Mouse (Mus musculus) CH12.LX (cell line): ENCODE data around the gene Chrne. TPM values are rescaled to one million over a fixed set of nuclear protein-coding genes. Genes with fewer than 3 reads are reported as not detected.

Experiments used
- DNase-seq: peaks from one replicate; pipeline ENCODE4 v3.0.0-alpha.2; 2013; ENCODE audit errors: extremely low read depth
- H3K27ac ChIP-seq: 2 replicates; pipeline ENCODE4 v1.5.1; 2012; ENCODE audit warnings: low read depth, mild to moderate bottlenecking, control low read depth, moderate library complexity; ENCODE audit not compliant: insufficient read depth
- H3K27me3 ChIP-seq: replicated peaks from 2 replicates; pipeline ENCODE3; 2012; ENCODE audit warnings: inconsistent platforms
- H3K36me3 ChIP-seq, 2 experiments: replicated peaks in 1 of 2; 2 replicates each; pipeline versions ENCODE3 to v1.6.1; 2012; ENCODE audit warnings: inconsistent platforms in 1 of 2, low read length in 1 of 2, mild to moderate bottlenecking in 1 of 2, mixed read lengths in 1 of 2, moderate library complexity in 1 of 2; ENCODE audit not compliant: control insufficient read depth in 1 of 2, insufficient read depth in 1 of 2
- H3K4me1 ChIP-seq, 2 experiments: 2 replicates each; pipeline ENCODE4 v1.6.1; 2012; ENCODE audit warnings: inconsistent platforms in 1 of 2, moderate library complexity in 1 of 2; ENCODE audit not compliant: insufficient read depth in 2 of 2, control insufficient read depth in 1 of 2
- H3K4me2 ChIP-seq: 2 replicates; pipeline ENCODE4 v1.6.1; 2012; ENCODE audit warnings: low read depth, mild to moderate bottlenecking, control low read depth; ENCODE audit not compliant: poor library complexity, insufficient read depth, severe bottlenecking
- H3K4me3 ChIP-seq, 3 experiments: fragments of 150-350 bp in 1 of 3; sonication (generic) in 1 of 3; replicated peaks in 1 of 3; 2 replicates each; pipeline versions ENCODE3 to v1.5.1; 2011 to 2012; ENCODE audit warnings: low read depth in 2 of 3, low read length in 2 of 3, mild to moderate bottlenecking in 2 of 3, moderate library complexity in 2 of 3, control low read depth in 1 of 3, improper control_type of control experiment in 1 of 3, inconsistent platforms in 1 of 3, mixed read lengths in 1 of 3; ENCODE audit not compliant: poor library complexity in 1 of 3
- H3K79me2 ChIP-seq: replicated peaks from 2 replicates; pipeline ENCODE4 v1.6.1; 2012; ENCODE audit warnings: mild to moderate bottlenecking, moderate library complexity; ENCODE audit not compliant: control insufficient read depth, poor library complexity, insufficient read depth, severe bottlenecking; ENCODE audit errors: extremely low read depth
- H3K9ac ChIP-seq: 2 replicates; pipeline ENCODE4 v1.6.1; 2012; ENCODE audit warnings: low read depth, mild to moderate bottlenecking, control low read depth, moderate library complexity; ENCODE audit not compliant: insufficient read depth
- H3K9me3 ChIP-seq: replicated peaks from 2 replicates; pipeline ENCODE3; 2012; ENCODE audit warnings: low read length, inconsistent platforms, mixed read lengths
- BHLHE40 ChIP-seq: IDR thresholded peaks from 2 replicates; pipeline ENCODE4 v1.6.1; 2011; ENCODE audit warnings: mild to moderate bottlenecking, low read depth, low read length, improper control_type of control experiment
- CHD1 ChIP-seq: IDR thresholded peaks from 2 replicates; pipeline ENCODE4 v1.6.1; 2012; ENCODE audit warnings: low read depth, low read length, improper control_type of control experiment, inconsistent platforms
- ELF1 ChIP-seq: IDR thresholded peaks from 2 replicates; pipeline ENCODE4 v1.6.1; 2014; ENCODE audit warnings: low read depth, mild to moderate bottlenecking, inconsistent platforms, low read length, improper control_type of control experiment
- EP300 ChIP-seq: IDR thresholded peaks from 2 replicates; pipeline ENCODE4 v1.6.1; 2011; ENCODE audit warnings: low read length, improper control_type of control experiment
- GABPA ChIP-seq: IDR thresholded peaks from 2 replicates; pipeline ENCODE4 v1.6.1; 2012; ENCODE audit warnings: low read depth, low read length, improper control_type of control experiment, inconsistent platforms; ENCODE audit not compliant: insufficient replicate concordance
- JUN ChIP-seq: IDR thresholded peaks from 2 replicates; pipeline ENCODE4 v1.6.1; 2011; ENCODE audit warnings: low read depth, mild to moderate bottlenecking, low read length, improper control_type of control experiment, moderate library complexity; ENCODE audit not compliant: insufficient read depth
- JUND ChIP-seq: conservative IDR thresholded peaks from 2 replicates; pipeline ENCODE4 v1.6.1; 2011; ENCODE audit warnings: low read depth, low read length, improper control_type of control experiment
- KAT2A ChIP-seq: IDR thresholded peaks from 2 replicates; pipeline ENCODE4 v1.6.1; 2012; ENCODE audit warnings: low read length, improper control_type of control experiment, inconsistent platforms; ENCODE audit not compliant: insufficient replicate concordance
- MAFK ChIP-seq: IDR thresholded peaks from 2 replicates; pipeline ENCODE4 v1.6.1; 2011; ENCODE audit warnings: low read length, improper control_type of control experiment; ENCODE audit not compliant: insufficient replicate concordance
- MAX ChIP-seq: IDR thresholded peaks from 2 replicates; pipeline ENCODE4 v1.6.1; 2011; ENCODE audit warnings: low read length, improper control_type of control experiment
- MYC ChIP-seq: IDR thresholded peaks from 2 replicates; pipeline ENCODE4 v1.6.1; 2011; ENCODE audit warnings: low read depth, mild to moderate bottlenecking, improper control_type of control experiment, low read length
- NELFE ChIP-seq: IDR thresholded peaks from 2 replicates; pipeline ENCODE4 v1.6.1; 2011; ENCODE audit warnings: low read depth, low read length, improper control_type of control experiment
- PAX5 ChIP-seq: IDR thresholded peaks from 2 replicates; pipeline ENCODE4 v1.6.1; 2012; ENCODE audit warnings: low read length, inconsistent platforms, mixed read lengths
- RAD21 ChIP-seq: IDR thresholded peaks from 2 replicates; pipeline ENCODE4 v1.6.1; 2011; ENCODE audit warnings: low read depth, mild to moderate bottlenecking, low read length, improper control_type of control experiment, moderate library complexity
- RCOR1 ChIP-seq: conservative IDR thresholded peaks from 2 replicates; pipeline ENCODE4 v1.6.1; 2012; ENCODE audit warnings: low read depth, mild to moderate bottlenecking, inconsistent platforms, low read length, improper control_type of control experiment
- SIN3A ChIP-seq: IDR thresholded peaks from 2 replicates; pipeline ENCODE4 v1.6.1; 2012; ENCODE audit warnings: low read length, improper control_type of control experiment, inconsistent platforms
- SMC3 ChIP-seq: IDR thresholded peaks from 2 replicates; pipeline ENCODE4 v1.6.1; 2011; ENCODE audit warnings: low read depth, low read length, improper control_type of control experiment
- TCF12 ChIP-seq: IDR thresholded peaks from 2 replicates; pipeline ENCODE4 v1.6.1; 2014; ENCODE audit warnings: low read depth, mild to moderate bottlenecking, inconsistent platforms, low read length, improper control_type of control experiment
- USF2 ChIP-seq: conservative IDR thresholded peaks from 2 replicates; pipeline ENCODE4 v1.6.1; 2011; ENCODE audit warnings: low read depth, low read length, improper control_type of control experiment
- ZMIZ1 ChIP-seq: IDR thresholded peaks from 2 replicates; pipeline ENCODE4 v1.6.1; 2012; ENCODE audit warnings: low read depth, mild to moderate bottlenecking, inconsistent platforms, low read length, improper control_type of control experiment
- ZNF384 ChIP-seq: IDR thresholded peaks from 2 replicates; pipeline ENCODE4 v1.6.1; 2012; ENCODE audit warnings: low read depth, low read length, improper control_type of control experiment, inconsistent platforms
- dilution Hi-C: fragments of 300-500 bp; cut with MboI; formaldehyde crosslinking; loops from 2 replicates; pipeline ENCODE4 v1.14.3; 2020; ENCODE audit warnings: low sequenced_read_pairs; ENCODE audit not compliant: extremely low pct_unique_long_range_greater_than_20kb, extremely low pct_ligation_motif_present
- in situ Hi-C: fragments of 300-500 bp; cut with MboI; formaldehyde crosslinking; loops from 3 replicates; pipeline ENCODE4 v1.14.3; 2019; ENCODE audit warnings: low sequenced_read_pairs, low pct_ligation_motif_present, low pct_unique_long_range_greater_than_20kb, mixed read lengths
- polyA plus RNA-seq: library from polyadenylated mRNA; unstranded; fragments of >175 nt; gene quantifications from 2 replicates; pipeline ENCODE4 v1.2.1, GENCODE M21; 2012; ENCODE audit warnings: low read depth; ENCODE audit not compliant: insufficient read length
- total RNA-seq, 2 experiments: library from RNA; depleted of rRNA; stranded (reverse); fragments of 300-350 nt in 1 of 2; fragments of >200 nt in 1 of 2; gene quantifications; 2 replicates each; pipeline ENCODE4 v1.2.3; 2012 to 2014

The Chrne gene
- total and polyA plus RNA-seq, 3 experiments: not detected

GRCm38 (mm10) chr11:70583775-70584174, 35.2 kb downstream of the Chrne start (continued):
- TF ChIP-seq MAX: peak; percentile 88
- TF ChIP-seq MAFK: no peak
- TF ChIP-seq, all 38 proteins: peak for 17

DNA sequence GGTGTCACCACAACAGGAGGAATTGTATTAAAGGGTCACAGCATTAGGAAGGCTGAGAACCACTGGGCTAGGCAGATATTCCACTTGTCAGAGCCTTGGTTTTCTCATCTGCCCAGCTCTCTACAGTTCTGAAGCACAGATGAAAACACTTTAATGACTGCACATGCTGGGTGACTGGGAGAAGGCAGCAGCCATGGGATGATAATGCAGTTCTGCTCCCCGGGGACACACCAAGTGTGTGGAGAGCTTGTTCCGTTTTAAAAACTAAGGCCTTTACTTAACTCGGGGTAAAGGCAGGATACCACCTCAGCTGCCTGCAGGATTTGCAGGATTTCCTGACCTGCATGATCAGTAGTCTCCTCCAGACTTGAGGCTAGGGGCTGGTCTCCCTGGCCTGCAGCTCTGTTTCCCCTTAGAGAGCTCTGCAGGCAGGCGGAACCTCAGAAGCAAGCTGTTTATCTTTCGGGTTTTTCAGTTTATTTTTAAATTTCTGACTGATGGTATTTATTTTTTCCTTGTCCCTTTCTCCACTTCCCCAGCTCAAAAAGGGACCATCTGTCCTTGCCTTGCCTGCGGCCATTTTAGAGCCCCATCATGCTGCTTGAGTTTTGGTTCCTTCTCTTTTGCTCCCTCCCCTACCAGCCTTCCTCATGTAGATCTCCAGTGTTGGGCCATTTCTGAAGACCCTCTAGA, 35.8 kb downstream of the Chrne start:
- H3K9me3 ChIP-seq: no peaks in the 10 kb centered on the region
- TF ChIP-seq ZMIZ1: no peak
- TF ChIP-seq RCOR1: 0 out of 2 replicates have a peak, but pooled peaks have one; percentile 38
- peaks cover 58 to 99% of the 10 kb centered on the region in 2 experiments for H3K4me1 ChIP-seq
- H3K4me3 ChIP-seq: no peak overlapping the region
- H3K36me3 ChIP-seq: peaks cover 0 to 24% of the 10 kb centered on the region in 2 experiments
- H3K27ac ChIP-seq: peak overlapping the region; percentile 63
- H3K27me3 ChIP-seq: no peaks in the 10 kb centered on the region
- in situ Hi-C loops: no loop called here
- peaks cover 11% of the 10 kb centered on the region for H3K79me2 ChIP-seq
- 0 out of 2 replicates have a peak overlapping the region, but pooled peaks have one; percentile 1 for H3K9ac ChIP-seq
- DNase-seq: no peak
- dilution Hi-C loops: no loop called here
- peak overlapping the region; percentile 24; the same call in 1 of the 2 replicates for H3K4me2 ChIP-seq

DNA sequence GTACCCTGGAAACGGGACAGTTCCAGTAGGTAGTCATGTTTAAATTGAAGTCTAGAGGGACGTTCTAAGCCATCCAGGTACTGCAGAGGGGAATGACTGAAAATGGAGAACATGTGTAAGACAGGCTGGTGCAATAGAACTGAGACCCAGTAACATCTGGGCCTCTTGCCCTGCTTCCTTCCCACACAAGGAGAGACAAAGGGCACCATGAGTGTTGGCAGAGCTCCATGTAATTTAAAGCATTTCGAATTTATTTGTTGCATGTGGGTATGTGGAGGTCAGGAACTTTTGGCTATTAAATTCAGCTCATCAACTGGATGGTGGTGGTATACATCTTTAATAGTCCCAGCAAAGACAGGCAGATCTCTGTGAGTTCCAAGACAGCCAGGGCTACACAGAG, 36.8 kb downstream of the Chrne start:
- dilution Hi-C loops: no loop called here
- no peak overlapping the region for H3K4me2 ChIP-seq
- H3K27me3 ChIP-seq: no peaks in the 10 kb centered on the region
- H3K79me2 ChIP-seq: peaks cover 14% of the 10 kb centered on the region
- H3K36me3 ChIP-seq: peaks cover 0 to 22% of the 10 kb centered on the region in 2 experiments
- no peaks in the 10 kb centered on the region for H3K9me3 ChIP-seq
- no peak for DNase-seq
- in situ Hi-C loops: no loop called here
- no peak overlapping the region for H3K9ac ChIP-seq
- peaks cover 49 to 99% of the 10 kb centered on the region in 2 experiments for H3K4me1 ChIP-seq
- TF ChIP-seq EP300: 0 out of 2 replicates have a peak, but pooled peaks have one; percentile 4
- TF ChIP-seq NELFE: no peak
- no peak overlapping the region for H3K4me3 ChIP-seq
- peak overlapping the region; percentile 63; the same call in 1 of the 2 replicates for H3K27ac ChIP-seq

DNA sequence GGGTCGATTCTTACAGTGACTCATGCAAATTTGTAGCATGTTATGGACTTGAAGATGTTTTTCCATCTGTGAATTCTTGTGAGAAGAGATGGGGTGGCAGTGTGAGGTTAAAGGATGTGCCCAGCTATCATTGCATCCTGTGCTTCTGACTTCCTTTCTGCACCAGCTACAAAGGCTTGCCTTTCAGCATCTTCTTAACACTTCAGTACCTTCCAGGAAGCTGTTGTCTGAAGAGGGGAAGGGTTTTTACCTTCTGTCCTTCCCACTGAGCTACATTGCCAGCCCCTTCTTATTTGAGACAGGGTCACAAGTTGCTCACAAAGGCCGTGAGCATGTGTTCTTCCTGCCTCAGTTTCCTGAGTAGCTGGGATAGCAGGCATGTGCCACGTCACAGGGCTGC, 38.1 kb downstream of the Chrne start:
- dilution Hi-C loops: no loop called here
- Histone ChIP-seq H3K9me3 (no peaks in the 10 kb centered on the region), H3K4me3 (no peak overlapping the region), H3K36me3 (peaks cover 0 to 34% of the 10 kb centered on the region in 2 experiments), H3K79me2 (peaks cover 10% of the 10 kb centered on the region), H3K27ac (peak overlapping the region; percentile 64), H3K9ac (peak overlapping the region; percentile 39; the same call in 1 of the 2 replicates), H3K4me2 (0 out of 2 replicates have a peak overlapping the region, but pooled peaks have one; percentile 33), H3K27me3 (no peaks in the 10 kb centered on the region), H3K4me1 (peaks cover 38 to 99% of the 10 kb centered on the region in 2 experiments)
- DNase-seq: peak; percentile 67
- in situ Hi-C loops: no loop called here
- TF ChIP-seq ZNF384 (no peak; the same call in 1 of the 2 replicates), EP300 (peak; percentile 42; the same call in 1 of the 2 replicates), TCF12 (no peak), PAX5 (no peak), RAD21 (no peak), ELF1 (peak; percentile 50; the same call in 1 of the 2 replicates), CHD1 (no peak), NELFE (no peak), ZMIZ1 (no peak), USF2 (no peak), JUN (no peak), MYC (no peak), KAT2A (no peak), GABPA (no peak), MAX (no peak; the same call in 1 of the 2 replicates), SIN3A (no peak), JUND (no peak), SMC3 (no peak), BHLHE40 (no peak)
